Mouse (Mus musculus) lung, adult 2 months (tissue): Measurements from ENCODE around the gene Ffar2.

Experiments used
- CTCF ChIP-seq: fragments of 200-500 bp; IDR thresholded peaks from 2 replicates; pipeline ENCODE4 v1.5.1; 2011; ENCODE audit warnings: mild to moderate bottlenecking, low read length, control low read depth; ENCODE audit not compliant: insufficient read depth
- POLR2A ChIP-seq: fragments of 200-500 bp; IDR thresholded peaks from 2 replicates; pipeline ENCODE4 v1.6.1; 2011; ENCODE audit warnings: low read depth, mild to moderate bottlenecking, control low read depth, low read length, borderline replicate concordance; ENCODE audit errors: extremely low read depth

- TF ChIP-seq CTCF: peak; percentile 48
- no peak for TF ChIP-seq POLR2A
These were observed 41.8 kb downstream of the Ffar2 start for GRCm38 (mm10) chr7:30781792-30782191.
